Mouse (Mus musculus): Measurements from ENCODE around the gene Cdc42ep4. TPM values are rescaled to one million over a fixed set of nuclear protein-coding genes. Genes with fewer than 3 reads are reported as not detected.

Gene Cdc42ep4
- total and polyA plus RNA-seq, 3 experiments, result 96.8 to 228 (median 142) TPM

- DNase-seq, result peak; percentile 40
Observed at GRCm38 (mm10) chr11:113725235-113726048, 26.2 kb downstream of the Cdc42ep4 start.

- no peak for DNase-seq
Observed at GRCm38 (mm10) chr11:113722405-113723090, 29.1 kb downstream of the Cdc42ep4 start.

DNA sequence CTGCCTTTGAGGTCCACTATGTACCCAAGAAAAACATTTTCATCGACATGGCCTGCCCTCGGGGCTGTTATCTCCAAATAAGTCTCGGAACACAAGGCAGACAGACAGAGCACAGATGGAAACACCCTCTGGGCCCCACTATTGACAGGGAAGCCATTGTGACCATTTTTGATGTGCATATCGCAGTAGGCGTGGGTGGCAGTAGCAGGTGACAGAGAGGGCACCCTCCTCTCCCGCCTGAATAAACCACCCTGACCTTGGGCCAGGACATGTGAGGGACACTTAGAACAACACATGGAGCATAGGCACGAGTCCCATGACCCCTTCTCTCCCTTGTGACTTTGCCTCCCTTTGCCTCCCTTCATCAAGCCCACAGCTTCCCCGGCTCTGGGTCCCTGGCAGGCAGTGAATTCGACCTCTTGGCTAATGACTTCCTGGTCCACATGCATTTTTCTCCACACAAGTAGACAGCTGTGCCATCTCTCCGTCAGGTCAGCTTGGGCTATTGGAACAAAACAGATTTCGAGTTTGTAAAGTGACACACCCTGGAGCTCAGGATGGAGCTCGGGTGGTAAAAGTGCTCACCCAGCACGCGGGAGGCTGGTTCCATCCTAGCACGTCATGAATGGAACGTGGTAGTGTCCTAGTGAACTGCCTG is 33.8 kb downstream of the Cdc42ep4 start:
- no peak for DNase-seq

- no peak for DNase-seq
Observed at GRCm38 (mm10) chr11:113716132-113716531, 35.5 kb downstream of the Cdc42ep4 start.

DNA sequence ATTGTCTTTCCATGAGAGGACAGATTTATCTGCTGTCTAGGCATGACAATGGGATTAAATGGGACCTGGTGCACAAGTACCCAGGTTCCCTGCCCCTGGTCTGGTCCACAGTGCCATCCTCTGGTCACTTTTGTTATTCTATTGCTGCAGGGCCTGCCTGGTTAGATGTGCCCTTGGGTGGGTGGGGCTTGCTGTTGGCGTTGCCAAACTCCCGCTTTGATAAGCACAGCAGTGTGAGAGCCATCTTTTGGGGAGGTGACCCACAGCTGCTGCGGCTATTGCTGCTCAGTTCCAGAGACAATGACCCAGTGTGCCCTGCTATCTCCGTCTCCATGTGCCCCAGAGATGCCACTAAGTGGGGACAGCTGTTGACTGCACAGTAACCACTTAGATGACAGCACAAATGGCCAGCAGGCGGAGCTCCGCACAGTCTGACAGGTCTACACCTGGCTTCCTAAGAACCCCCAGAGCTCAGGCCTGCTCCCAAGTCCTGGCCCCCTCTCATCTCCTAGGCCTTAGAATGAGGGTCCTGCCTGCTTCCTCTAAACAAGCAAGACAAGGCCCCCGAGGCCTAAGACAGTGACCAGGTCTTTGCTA is 36.5 kb downstream of the Cdc42ep4 start:
- peak; percentile 74 for DNase-seq

GRCm38 (mm10) chr11:113711061-113711460 is 40.6 kb downstream of the Cdc42ep4 start:
- DNase-seq, result no peak

DNA sequence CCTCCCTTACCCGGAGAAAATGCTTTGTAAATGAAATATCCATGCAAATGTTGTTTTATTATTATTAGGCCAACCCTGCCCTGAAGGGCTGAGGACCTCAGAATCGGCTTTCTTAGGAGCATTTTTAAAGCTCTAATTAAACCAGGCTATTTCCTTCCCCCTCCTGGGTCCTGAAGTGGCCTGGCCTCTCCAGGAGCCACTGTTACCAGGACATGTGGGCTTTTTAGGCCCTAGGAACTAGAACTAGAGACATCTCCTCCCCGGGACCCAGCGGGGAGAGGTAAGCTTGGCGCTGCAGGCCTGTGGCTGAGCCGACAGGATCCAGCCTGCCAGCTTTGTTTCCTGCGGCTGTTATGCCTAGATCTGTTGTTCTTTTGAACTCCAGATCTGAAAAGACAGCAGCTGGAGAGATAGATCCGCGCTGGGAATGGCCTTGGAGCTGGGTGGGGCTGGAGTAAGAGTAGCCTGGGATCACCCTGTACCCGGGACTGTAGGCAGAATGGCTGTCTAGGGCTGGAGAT is 41.4 kb downstream of the Cdc42ep4 start:
- peak; percentile 39 for DNase-seq

GRCm38 (mm10) chr11:113709731-113710256 is 41.9 kb downstream of the Cdc42ep4 start, which contains the start of gene Cpsf4l:
Gene Cpsf4l, minus strand, starts transcription at chr11:113710017.
- no peak for DNase-seq

GRCm38 (mm10) chr11:113709272-113709671 is 42.4 kb downstream of the Cdc42ep4 start:
- no peak for DNase-seq

GRCm38 (mm10) chr11:113708629-113709213 is 43.0 kb downstream of the Cdc42ep4 start:
- DNase-seq, result no peak

GRCm38 (mm10) chr11:113705966-113706652 is 45.6 kb downstream of the Cdc42ep4 start:
- DNase-seq, result no peak

DNA sequence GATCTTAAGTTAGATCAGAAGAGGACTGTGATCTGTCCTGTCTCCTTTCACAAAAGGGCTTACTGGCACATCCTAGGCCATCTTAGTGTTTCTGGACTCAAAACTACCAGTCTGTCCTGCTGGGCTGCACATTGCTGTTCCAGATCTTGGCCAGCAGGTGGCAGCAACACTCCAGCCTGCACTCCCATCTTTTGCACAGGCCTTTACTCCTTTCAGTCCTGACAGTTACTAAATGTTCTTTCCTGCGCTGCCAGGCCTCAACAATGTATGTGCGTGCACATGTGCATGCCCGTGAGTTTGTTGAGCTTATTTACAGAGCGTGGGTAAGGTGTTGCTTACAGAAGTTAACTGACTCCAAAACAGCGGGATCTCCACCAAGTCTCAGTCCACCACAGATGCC is 47.9 kb downstream of the Cdc42ep4 start:
- DNase-seq, result peak; percentile 84

DNA sequence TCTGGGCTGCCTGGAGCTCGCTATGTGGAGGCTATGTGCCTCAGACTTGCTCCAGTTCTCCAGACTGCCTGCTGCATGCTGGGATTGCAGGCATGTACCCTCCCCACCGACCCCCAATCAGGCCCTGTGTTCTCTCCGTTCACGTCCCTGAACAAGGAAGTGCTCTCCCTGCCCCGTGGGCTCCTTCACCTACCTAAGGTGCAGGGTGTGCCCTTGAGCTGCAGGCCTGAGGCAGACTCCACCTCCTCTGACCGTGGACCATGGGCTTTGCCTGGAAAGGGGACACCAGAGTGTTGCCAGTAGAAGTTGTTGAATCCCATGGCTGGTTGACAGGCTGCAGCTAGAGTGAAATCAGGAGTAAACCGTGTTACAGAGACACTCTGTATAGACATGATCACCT is 52.0 kb downstream of the Cdc42ep4 start:
- DNase-seq, result no peak

DNA sequence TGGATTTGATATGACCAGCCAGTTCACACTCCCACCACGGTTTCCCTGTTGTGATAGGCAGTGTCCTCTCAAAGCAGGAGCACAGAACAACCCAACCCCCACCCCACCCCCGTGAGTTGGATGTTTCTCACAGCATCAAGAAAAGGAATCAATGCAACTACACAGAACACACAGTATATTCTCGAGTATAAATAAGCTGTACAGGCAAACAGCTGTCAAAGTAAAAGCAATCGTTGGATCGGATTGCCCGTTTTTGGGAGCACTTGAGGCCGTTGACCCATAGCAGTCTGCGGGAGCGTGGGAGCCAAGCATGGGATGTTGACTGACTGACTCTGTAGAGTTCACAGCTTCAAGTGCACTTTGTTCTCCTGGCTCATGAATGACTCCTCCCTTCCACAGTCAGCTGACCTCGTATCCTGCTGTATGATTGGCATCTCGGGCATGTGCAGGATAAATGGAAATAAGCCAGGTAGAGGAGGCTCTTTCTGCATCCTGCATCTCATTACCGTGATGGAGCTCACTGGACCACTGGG is 53.6 kb downstream of the Cdc42ep4 start:
- DNase-seq, result no peak

- no peak for DNase-seq
Observed at GRCm38 (mm10) chr11:113697571-113697970, 54.1 kb downstream of the Cdc42ep4 start.

GRCm38 (mm10) chr11:113691851-113692250 is 59.8 kb downstream of the Cdc42ep4 start:
- no peak for DNase-seq

GRCm38 (mm10) chr11:113691318-113691717 is 60.4 kb downstream of the Cdc42ep4 start:
- no peak for DNase-seq

DNA sequence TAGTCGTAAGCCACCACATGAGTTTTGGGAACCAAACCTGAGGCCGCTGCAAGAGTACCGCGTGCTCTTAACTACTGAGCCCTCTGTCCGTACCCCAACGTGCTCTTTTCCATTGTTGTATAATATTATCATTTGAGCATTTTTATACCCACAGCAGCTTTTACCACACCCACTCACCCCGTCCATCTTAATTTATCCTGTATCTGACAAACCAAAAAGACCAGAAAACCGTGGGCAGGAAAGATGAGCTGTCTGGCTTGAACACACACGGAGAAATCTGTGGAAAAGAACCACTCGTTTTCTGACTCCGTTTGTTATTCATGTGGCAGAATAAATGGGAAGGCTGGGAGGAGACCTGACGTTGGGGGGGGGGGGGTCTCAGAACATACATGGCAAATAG is 61.2 kb downstream of the Cdc42ep4 start:
- no peak for DNase-seq

GRCm38 (mm10) chr11:113687031-113687430 is 64.7 kb downstream of the Cdc42ep4 start:
- no peak for DNase-seq

GRCm38 (mm10) chr11:113684707-113685426 is 66.8 kb downstream of the Cdc42ep4 start:
- DNase-seq, result no peak
